Mouse (Mus musculus) lung, postnatal 0 days (tissue): ENCODE data around the gene Rbm19.

Source experiments
- CTCF ChIP-seq: IDR thresholded peaks from 2 replicates; pipeline ENCODE4 v1.5.1; 2016; ENCODE audit warnings: antibody characterized with exemption, mild to moderate bottlenecking
- EP300 ChIP-seq: IDR thresholded peaks from 2 replicates; pipeline ENCODE4 v1.6.1; 2016; ENCODE audit warnings: antibody characterized with exemption, mild to moderate bottlenecking, control low read depth

GRCm38 (mm10) chr5:120197813-120198387, 81.6 kb downstream of the Rbm19 start:
- no peak for TF ChIP-seq CTCF
- TF ChIP-seq EP300 = no peak
